Mouse (Mus musculus) midbrain, embryonic 15.5 days (tissue): ENCODE measurements around the gene Rnf157. TPM values are rescaled to one million over a fixed set of nuclear protein-coding genes. Genes with fewer than 3 reads are reported as not detected.

Experiments
- ATAC-seq: fragments of 200-750 bp; cut with Nextera tagmentation; replicated peaks from 2 replicates; pipeline ENCODE4 v1.8.0; 2017; ENCODE audit warnings: moderate TSS enrichment
- H3K27ac ChIP-seq: fragments of 300-500 bp; sonication (generic); 2 replicates; pipeline ENCODE4 v1.5.1; 2015; ENCODE audit warnings: mild to moderate bottlenecking, inconsistent platforms
- H3K27me3 ChIP-seq: fragments of 300-500 bp; sonication (generic); replicated peaks from 2 replicates; pipeline ENCODE4 v1.6.1; 2015; ENCODE audit warnings: inconsistent platforms
- H3K36me3 ChIP-seq: fragments of 300-500 bp; sonication (generic); replicated peaks from 2 replicates; pipeline ENCODE4 v1.6.1; 2015; ENCODE audit warnings: inconsistent platforms
- H3K4me1 ChIP-seq: fragments of 300-500 bp; sonication (generic); 2 replicates; pipeline ENCODE4 v1.6.1; 2015; ENCODE audit warnings: inconsistent platforms
- H3K4me2 ChIP-seq: fragments of 300-500 bp; sonication (generic); 2 replicates; pipeline ENCODE4 v1.6.1; 2015; ENCODE audit warnings: inconsistent platforms, mild to moderate bottlenecking, moderate library complexity
- H3K4me3 ChIP-seq: fragments of 300-500 bp; sonication (generic); 2 replicates; pipeline ENCODE4 v1.5.1; 2015; ENCODE audit warnings: mild to moderate bottlenecking, inconsistent platforms
- H3K9ac ChIP-seq: fragments of 300-500 bp; sonication (generic); 2 replicates; pipeline ENCODE4 v1.6.1; 2015; ENCODE audit warnings: mild to moderate bottlenecking, inconsistent platforms
- H3K9me3 ChIP-seq: fragments of 300-500 bp; sonication (generic); 2 replicates; pipeline ENCODE4 v1.6.1; 2016; ENCODE audit warnings: inconsistent platforms
- WGBS: fragments of 180-500 bp; shearing (Covaris S2); methylation state at CpG from one replicate; pipeline ENCODE4 v1.1.7; 2015; ENCODE audit warnings: mixed read lengths; 5-methylcytosine and 5-hydroxymethylcytosine counted together
- polyA plus RNA-seq: library from polyadenylated mRNA; unstranded; fragments of >200 nt; fragmentation: Nextera tagmentation; extraction: Ambion mirVana; gene quantifications from 2 replicates; pipeline ENCODE4 v1.2.1, GENCODE M21; 2015

Rnf157 gene
- polyA plus RNA-seq, 1 experiment from 2014 or later = 68.0 TPM

GRCm38 (mm10) chr11:116334417-116334782, 78.4 kb downstream of the Rnf157 start:
- Histone ChIP-seq H3K9ac (peak overlapping the region; percentile 24; the same call in 1 of the 2 replicates), H3K4me1 (peaks cover 64% of the 10 kb centered on the region), H3K36me3 (no peaks in the 10 kb centered on the region), H3K27me3 (peaks cover 10% of the 10 kb centered on the region), H3K9me3 (no peaks in the 10 kb centered on the region), H3K27ac (no peak overlapping the region), H3K4me2 (peak overlapping the region; percentile 98), H3K4me3 (peak overlapping the region; percentile 51)
- ATAC-seq = no peak
- 7% methylated on average over 26 of the region's 26 CpGs for WGBS

DNA sequence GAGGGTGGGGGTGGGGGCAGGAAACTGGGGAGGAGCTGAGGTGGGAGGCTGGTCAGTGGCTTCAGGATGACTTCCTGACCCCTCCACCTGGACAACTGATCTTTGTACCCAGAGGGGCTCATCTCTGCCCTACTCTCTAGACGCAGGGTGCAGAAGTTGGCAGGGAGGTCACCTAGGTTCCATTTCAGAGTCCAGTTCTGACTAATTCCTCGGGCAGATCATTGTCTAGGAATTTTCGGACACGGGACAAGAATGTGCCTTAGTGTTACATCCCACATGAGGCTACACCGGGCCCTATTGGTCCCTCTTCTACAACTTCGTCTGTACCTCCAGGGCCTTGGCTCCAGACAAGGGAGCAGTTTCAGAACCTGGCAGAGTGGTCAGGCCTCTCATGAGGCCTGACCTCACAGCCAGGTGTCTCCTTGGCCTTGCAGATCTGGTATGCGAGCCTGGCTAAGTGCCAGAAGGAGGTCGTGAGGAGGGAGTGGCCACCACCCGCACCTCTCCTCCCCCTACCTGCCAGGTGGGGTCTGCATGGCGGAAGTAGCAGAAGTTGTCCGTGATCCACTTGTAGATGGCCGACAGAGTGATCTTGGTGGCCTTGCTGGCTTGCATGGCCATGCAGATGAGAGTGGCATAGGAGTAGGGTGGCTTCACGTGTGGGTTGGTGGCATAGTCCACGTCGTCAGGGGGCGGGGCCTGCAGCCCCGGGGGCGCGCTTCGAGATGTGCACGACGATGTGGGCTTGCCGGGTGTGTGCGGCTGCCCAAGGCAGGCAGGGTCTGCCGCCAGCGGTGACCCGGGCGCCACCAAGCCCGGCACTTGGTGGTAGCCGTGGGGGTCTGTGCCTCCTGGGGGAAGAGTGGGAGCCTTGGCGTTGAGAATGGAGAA, 79.1 kb downstream of the Rnf157 start:
- H3K4me1 ChIP-seq = peaks cover 70% of the 10 kb centered on the region

GRCm38 (mm10) chr11:116332983-116333270, 79.9 kb downstream of the Rnf157 start:
- no peak overlapping the region for H3K4me3 ChIP-seq
- H3K9me3 ChIP-seq = no peaks in the 10 kb centered on the region
- ATAC-seq = no peak
- peak overlapping the region; percentile 98; the same call in 1 of the 2 replicates for H3K4me2 ChIP-seq
- no peaks in the 10 kb centered on the region for H3K36me3 ChIP-seq
- H3K9ac ChIP-seq = 0 out of 2 replicates have a peak overlapping the region, but pooled peaks have one; percentile 9
- H3K27ac ChIP-seq = peak overlapping the region; percentile 51
- H3K4me1 ChIP-seq = peaks cover 70% of the 10 kb centered on the region
- WGBS = 62% methylated on average over 3 of the region's 3 CpGs
- H3K27me3 ChIP-seq = peaks cover 10% of the 10 kb centered on the region

More for the DNA sequence above, 79.1 kb downstream of the Rnf157 start:
- no peaks in the 10 kb centered on the region for H3K36me3 ChIP-seq
- peaks cover 10% of the 10 kb centered on the region for H3K27me3 ChIP-seq
- peak overlapping the region; percentile 98 for H3K4me2 ChIP-seq
- no peaks in the 10 kb centered on the region for H3K9me3 ChIP-seq
- no peak overlapping the region for H3K27ac ChIP-seq
- H3K4me3 ChIP-seq = peak overlapping the region; percentile 51
- WGBS = 28% methylated on average over 31 of the region's 31 CpGs
- peak overlapping the region; percentile 24; the same call in 1 of the 2 replicates for H3K9ac ChIP-seq
- no peak for ATAC-seq

DNA sequence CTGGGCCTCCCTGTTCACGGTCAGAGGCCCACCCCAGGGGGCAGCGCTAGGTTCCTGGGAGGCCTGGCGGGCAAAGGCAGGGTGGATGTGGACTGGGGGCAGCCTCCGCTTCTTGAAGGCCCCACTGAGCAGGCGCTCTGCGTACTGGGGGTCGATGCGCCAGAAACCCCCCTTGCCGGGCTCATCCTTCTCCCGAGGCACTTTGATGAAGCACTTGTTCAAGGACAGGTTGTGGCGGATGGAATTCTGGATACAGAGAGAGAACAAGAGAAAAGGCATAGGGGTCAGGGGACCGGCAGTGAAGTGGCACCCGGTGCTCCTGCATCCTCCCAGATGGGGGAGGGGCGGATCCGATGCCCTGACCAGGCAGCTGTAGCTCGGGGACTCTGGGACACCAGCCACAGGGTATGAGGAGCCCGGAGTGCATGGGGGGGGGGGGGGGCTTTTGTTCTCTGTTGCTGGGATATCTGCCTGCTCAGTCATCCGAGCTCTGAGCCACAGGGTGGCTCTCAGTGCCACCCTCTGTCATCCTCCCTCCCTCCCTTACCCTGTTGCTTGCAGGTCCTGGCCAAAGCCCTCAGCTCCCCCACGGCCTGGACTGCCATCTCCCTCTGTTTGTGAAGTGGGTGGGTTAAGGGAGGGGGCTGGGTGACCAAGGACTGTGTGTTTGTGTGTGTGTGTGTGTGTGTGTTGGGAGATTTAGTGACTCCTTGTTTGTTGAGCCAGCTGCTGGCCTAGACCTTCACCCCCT, 80.4 kb downstream of the Rnf157 start:
- no peaks in the 10 kb centered on the region for H3K9me3 ChIP-seq
- peak overlapping the region; percentile 60 for H3K27ac ChIP-seq
- H3K4me2 ChIP-seq = peak overlapping the region; percentile 98
- ATAC-seq = peak; percentile 34
- no peaks in the 10 kb centered on the region for H3K36me3 ChIP-seq
- no peak overlapping the region for H3K9ac ChIP-seq
- 18% methylated on average over 19 of the region's 19 CpGs for WGBS
- H3K4me1 ChIP-seq = peaks cover 70% of the 10 kb centered on the region
- no peak overlapping the region for H3K4me3 ChIP-seq
- H3K27me3 ChIP-seq = peaks cover 10% of the 10 kb centered on the region

GRCm38 (mm10) chr11:116330211-116330518, 82.7 kb downstream of the Rnf157 start:
- Histone ChIP-seq H3K36me3 (no peaks in the 10 kb centered on the region), H3K9me3 (no peaks in the 10 kb centered on the region), H3K4me3 (no peak overlapping the region), H3K27me3 (peaks cover 10% of the 10 kb centered on the region), H3K9ac (no peak overlapping the region), H3K4me2 (no peak overlapping the region), H3K27ac (peak overlapping the region; percentile 79), H3K4me1 (peaks cover 55% of the 10 kb centered on the region)
- WGBS = 51% methylated on average over 7 of the region's 7 CpGs
- ATAC-seq = no peak

GRCm38 (mm10) chr11:116329314-116330210, 83.3 kb downstream of the Rnf157 start:
- Histone ChIP-seq H3K9me3 (no peaks in the 10 kb centered on the region), H3K4me2 (no peak overlapping the region), H3K9ac (no peak overlapping the region), H3K4me3 (no peak overlapping the region), H3K27me3 (peaks cover 10% of the 10 kb centered on the region), H3K4me1 (peaks cover 49% of the 10 kb centered on the region), H3K27ac (peak overlapping the region; percentile 79), H3K36me3 (no peaks in the 10 kb centered on the region)
- peak; percentile 64; the same call in 1 of the 2 replicates for ATAC-seq
- WGBS = 28% methylated on average over 18 of the region's 18 CpGs

GRCm38 (mm10) chr11:116326963-116327603, 85.7 kb downstream of the Rnf157 start:
- Histone ChIP-seq H3K36me3 (no peaks in the 10 kb centered on the region), H3K27ac (no peak overlapping the region), H3K4me1 (peaks cover 29% of the 10 kb centered on the region), H3K27me3 (no peaks in the 10 kb centered on the region), H3K9me3 (no peaks in the 10 kb centered on the region), H3K9ac (no peak overlapping the region), H3K4me3 (no peak overlapping the region), H3K4me2 (no peak overlapping the region)
- 74% methylated on average over 7 of the region's 7 CpGs for WGBS
- no peak for ATAC-seq

- peak overlapping the region; percentile 39 for H3K4me3 ChIP-seq
- H3K9me3 ChIP-seq = no peaks in the 10 kb centered on the region
- H3K4me2 ChIP-seq = peak overlapping the region; percentile 91
- H3K9ac ChIP-seq = peak overlapping the region; percentile 31
- no peaks in the 10 kb centered on the region for H3K27me3 ChIP-seq
- ATAC-seq = peak; percentile 66; the same call in 1 of the 2 replicates
- under 1% methylated on average over 41 of the region's 41 CpGs for WGBS
- peaks cover 9% of the 10 kb centered on the region for H3K4me1 ChIP-seq
- H3K27ac ChIP-seq = no peak overlapping the region
- no peaks in the 10 kb centered on the region for H3K36me3 ChIP-seq
These were observed 93.8 kb downstream of the Rnf157 start for GRCm38 (mm10) chr11:116318719-116319659.

GRCm38 (mm10) chr11:116312359-116312758, 100.5 kb downstream of the Rnf157 start:
- Histone ChIP-seq H3K27me3 (no peaks in the 10 kb centered on the region), H3K4me1 (no peaks in the 10 kb centered on the region)
- 53% methylated on average over 8 of the region's 8 CpGs for WGBS

GRCm38 (mm10) chr11:116311169-116311568, 101.7 kb downstream of the Rnf157 start:
- no peak for ATAC-seq
- no peaks in the 10 kb centered on the region for H3K9me3 ChIP-seq
- WGBS = 46% methylated on average over 8 of the region's 8 CpGs
- H3K36me3 ChIP-seq = no peaks in the 10 kb centered on the region
- no peaks in the 10 kb centered on the region for H3K4me1 ChIP-seq
- H3K27me3 ChIP-seq = no peaks in the 10 kb centered on the region
- H3K27ac ChIP-seq = no peak overlapping the region
- no peak overlapping the region for H3K4me3 ChIP-seq
- no peak overlapping the region for H3K9ac ChIP-seq
- no peak overlapping the region for H3K4me2 ChIP-seq

More at GRCm38 (mm10) chr11:116312359-116312758, 100.5 kb downstream of the Rnf157 start:
- Histone ChIP-seq H3K27ac (no peak overlapping the region), H3K4me3 (no peak overlapping the region), H3K36me3 (no peaks in the 10 kb centered on the region), H3K4me2 (no peak overlapping the region), H3K9me3 (no peaks in the 10 kb centered on the region), H3K9ac (no peak overlapping the region)
- no peak for ATAC-seq

- no peak overlapping the region for H3K9ac ChIP-seq
- ATAC-seq = no peak
- H3K4me3 ChIP-seq = no peak overlapping the region
- no peak overlapping the region for H3K4me2 ChIP-seq
- peaks cover 10% of the 10 kb centered on the region for H3K4me1 ChIP-seq
- H3K36me3 ChIP-seq = peaks cover 2% of the 10 kb centered on the region; the same call in 1 of the 2 replicates
- H3K9me3 ChIP-seq = no peaks in the 10 kb centered on the region
- H3K27me3 ChIP-seq = no peaks in the 10 kb centered on the region
- 82% methylated on average over 3 of the region's 3 CpGs for WGBS
- H3K27ac ChIP-seq = no peak overlapping the region
These were observed 103.2 kb downstream of the Rnf157 start for GRCm38 (mm10) chr11:116309601-116310000.
